Mouse (Mus musculus) T-cell, adult 2 months (primary cell): ENCODE data around the gene Tmem63c.

ENCODE experiments used
- DNase-seq: peaks from one replicate; pipeline ENCODE4 v3.0.0; 2022; ENCODE audit warnings: low spot score

Gene Tmem63c

GRCm38 (mm10) chr12:87054873-87055272 lies 33.7 kb downstream of the Tmem63c start:
- DNase-seq: no peak

GRCm38 (mm10) chr12:87057066-87057465 lies 35.9 kb downstream of the Tmem63c start:
- no peak for DNase-seq

DNA sequence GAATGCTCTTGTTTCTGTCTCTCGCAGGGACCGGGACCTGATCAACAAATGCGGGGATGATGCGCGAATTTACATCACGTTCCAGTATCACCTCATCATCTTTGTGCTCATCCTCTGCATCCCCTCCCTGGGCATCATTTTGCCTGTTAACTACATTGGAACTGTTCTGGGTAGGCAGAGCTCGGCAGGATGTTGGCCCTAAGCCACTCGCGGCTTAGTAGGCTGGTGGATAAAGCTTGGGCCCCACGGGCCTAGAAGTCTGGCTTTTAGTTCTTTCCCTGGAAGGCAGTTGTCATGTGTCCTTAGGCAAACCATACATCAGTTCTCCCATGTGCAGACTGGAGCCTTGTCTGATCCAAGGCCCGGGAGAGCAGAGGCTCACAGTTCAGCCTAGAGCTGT lies 44.3 kb downstream of the Tmem63c start:
- no peak for DNase-seq

GRCm38 (mm10) chr12:87066429-87066828 lies 45.3 kb downstream of the Tmem63c start:
- DNase-seq: no peak

DNA sequence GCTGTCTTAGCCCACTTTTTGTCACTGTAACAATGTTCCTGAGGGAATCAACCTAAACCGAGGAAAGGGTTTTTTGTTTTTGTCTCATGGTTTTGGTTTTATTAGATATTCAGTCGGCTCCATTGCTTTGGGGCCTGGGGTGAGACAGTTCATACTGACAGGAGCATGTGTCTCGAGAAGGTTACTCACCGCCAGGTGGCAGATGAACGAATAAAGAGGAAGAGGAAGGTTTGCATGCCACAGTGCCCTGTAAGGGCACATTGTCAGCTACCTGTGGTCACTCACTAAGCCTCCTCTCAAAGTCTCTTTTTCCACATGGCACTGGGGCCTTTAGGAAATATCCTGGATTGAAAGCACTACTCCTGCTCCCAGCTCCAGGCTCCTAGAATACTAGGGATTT lies 49.4 kb downstream of the Tmem63c start:
- DNase-seq: no peak

DNA sequence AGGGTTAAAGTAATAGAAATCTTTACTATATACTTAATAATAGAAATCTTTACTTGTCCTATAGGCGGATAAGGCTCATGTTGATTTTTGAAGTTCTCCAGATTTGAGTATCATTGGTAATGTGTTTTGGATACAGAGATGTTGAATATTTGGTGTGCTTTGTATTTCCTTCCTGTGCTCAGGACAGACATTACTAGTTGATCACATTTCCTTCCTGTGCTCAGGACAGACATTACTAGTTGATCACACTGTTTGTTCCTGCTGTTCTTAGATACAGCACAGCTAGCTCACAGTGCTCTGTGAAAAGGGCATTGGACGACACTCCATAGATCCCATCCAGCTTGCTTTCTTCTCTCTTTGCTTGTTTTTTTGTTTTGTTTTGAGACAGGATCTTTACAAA lies 55.5 kb downstream of the Tmem63c start:
- DNase-seq: no peak

DNA sequence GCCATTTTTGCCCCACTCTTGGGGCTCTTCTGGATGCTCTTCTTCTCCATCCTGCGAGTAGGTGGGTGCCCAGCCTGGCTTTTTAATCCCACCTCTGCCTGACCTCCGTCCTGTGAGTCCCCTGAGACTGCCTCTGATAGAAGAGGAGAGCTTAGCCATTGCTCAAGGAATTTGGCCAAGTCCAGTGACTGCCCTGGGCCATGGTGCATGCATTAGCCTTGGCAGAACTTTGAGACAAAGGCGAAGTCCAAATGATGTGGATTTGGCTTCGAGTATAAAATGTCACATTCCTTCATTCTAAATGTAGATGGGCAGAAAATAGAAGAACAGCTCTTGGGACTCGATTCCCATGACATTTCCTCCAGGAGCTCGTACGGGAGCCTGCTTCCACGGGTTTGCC lies 61.7 kb downstream of the Tmem63c start:
- no peak for DNase-seq

DNA sequence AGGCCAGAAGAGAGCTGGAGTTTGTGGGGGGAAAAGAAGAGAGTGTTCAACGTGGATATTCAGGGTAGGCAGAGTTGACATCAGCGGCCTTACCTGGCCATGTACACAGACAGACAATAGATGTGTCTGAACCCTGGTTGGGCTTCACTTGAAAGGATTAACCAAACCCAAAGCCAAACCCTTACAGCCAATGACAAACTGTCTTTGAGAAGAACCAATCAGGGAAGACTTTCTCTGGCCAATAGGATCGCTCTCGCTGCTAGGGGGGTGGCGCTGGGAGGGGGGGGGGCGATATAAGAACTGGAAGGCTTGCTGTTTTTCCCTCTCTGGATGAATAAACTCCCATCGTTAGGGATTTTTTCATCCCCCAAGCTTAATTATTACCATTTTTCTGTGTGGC lies 66.1 kb downstream of the Tmem63c start:
- no peak for DNase-seq

- no peak for DNase-seq
Observed at GRCm38 (mm10) chr12:87088331-87088730, 67.2 kb downstream of the Tmem63c start.

DNA sequence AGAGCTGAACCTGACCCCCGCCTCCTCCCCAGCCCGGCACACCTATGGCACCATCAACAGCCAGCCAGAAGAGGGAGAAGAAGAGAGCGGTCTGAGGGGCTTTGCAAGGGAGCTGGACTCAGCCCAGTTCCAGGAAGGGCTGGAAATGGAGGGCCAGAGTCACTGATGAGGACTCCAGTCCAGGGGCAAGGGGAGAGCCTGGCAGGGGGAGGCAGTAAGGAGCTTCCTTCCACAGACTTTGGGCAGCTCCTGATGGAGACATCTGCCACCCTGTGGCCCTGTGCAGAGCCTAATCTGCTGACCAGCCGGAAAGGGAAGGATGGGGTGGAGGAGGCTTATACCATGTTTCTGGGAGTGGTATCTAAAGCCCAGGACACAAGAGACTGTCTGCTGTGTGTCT lies 68.1 kb downstream of the Tmem63c start:
- no peak for DNase-seq

DNA sequence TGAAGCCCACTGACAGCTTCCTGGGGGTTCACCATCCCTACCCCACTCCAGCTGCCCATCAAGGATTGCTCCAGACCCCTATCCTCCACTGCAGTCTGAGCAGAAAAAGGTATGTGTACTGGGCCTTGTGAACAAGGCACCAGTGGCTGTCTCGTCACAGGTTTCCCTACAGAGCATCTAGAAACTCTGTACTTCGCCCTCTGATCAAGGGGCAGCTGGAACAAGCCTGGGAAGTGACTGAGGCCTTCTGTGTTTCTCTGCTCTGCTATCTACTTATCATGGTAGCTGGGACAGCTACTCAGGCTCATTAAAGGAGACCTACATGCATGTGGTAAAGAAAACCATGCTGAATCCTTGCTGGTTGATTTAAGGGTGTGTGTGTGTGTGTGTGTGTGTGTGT lies 68.6 kb downstream of the Tmem63c start:
- no peak for DNase-seq

DNA sequence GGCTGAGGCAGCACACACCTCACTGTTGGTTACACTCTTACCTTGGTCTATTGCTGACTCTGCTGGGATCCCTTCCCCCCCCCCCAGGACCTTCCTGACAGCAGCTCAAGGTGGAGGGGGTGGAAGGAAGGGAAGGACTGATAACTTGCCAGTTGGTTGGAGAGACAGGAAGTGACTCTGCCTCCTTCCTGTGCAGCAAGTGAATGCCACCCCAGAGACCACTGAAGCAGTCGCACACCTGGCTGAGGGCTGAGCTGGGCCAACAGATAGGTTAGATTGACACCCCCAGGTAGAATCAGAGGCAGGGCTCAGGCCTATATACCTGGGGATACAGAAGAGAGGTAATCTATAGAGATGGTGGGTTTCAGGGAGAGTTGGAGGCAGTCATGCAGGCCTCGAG lies 70.8 kb downstream of the Tmem63c start:
- no peak for DNase-seq

DNA sequence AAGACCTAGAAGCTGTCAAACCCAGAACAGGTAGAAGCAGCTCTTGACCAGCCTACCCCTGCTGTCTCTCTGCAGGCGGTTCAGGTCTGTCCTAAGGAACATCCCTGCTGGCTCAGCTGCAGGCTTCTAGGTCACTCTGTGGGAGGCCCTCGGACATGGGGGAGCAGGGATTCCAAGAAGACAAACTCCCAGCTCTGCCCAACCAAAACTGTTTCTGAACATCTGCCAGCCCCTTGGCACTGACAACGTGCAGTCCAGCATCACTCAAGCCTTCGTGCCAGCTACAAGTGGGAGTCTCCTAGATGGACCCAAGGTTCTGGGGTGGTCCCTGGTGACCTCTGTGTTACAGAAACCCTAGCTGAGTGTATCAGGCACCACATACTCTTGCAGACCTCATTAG lies 72.1 kb downstream of the Tmem63c start:
- DNase-seq: no peak

- DNase-seq: no peak
Observed at GRCm38 (mm10) chr12:87093671-87094070, 72.5 kb downstream of the Tmem63c start.

DNA sequence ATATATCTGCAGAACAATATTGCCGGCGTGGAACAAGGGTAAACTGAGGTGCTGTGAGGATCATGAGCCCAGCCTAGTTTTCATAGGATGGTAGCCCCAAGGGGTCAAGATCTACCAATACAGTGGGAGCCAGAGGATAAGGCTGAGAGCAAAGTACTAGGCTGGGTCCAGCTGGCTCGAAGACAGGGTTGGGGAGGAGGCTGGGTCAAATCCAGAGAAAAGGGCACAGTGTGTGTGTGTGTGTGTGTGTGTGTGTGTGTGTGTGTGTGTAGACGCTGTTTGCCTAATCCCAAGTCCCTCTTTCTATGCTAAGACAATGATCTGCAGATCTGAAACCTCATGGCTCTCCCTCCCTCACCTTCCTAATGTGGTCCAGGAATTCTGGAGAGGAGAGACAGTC lies 79.2 kb downstream of the Tmem63c start:
- no peak for DNase-seq

- DNase-seq: no peak
Observed at GRCm38 (mm10) chr12:87102165-87102631, 81.1 kb downstream of the Tmem63c start, which contains the start of gene Ngb. Ngb (minus strand) TSS chr12:87102539.

GRCm38 (mm10) chr12:87103471-87103870 lies 82.3 kb downstream of the Tmem63c start:
- no peak for DNase-seq

DNA sequence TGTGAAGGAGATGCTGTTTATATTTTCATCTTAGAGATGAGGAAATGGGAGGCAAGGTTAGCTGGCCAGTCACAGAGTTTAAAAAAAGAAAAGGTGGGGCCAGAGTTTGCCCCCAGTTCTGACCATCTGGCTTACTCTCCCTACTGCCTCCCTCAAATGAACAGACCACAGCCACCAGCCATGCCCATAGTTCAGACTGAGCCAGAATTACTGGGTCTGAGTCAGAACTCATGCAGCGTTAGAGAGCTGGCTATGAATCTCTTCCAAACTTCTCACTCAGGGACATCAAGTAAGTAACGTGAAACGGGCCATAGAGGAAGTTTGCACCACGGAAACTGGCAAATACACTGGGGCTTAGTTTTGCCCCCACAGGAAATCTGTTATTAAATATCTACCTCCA lies 83.7 kb downstream of the Tmem63c start:
- no peak for DNase-seq

- no peak for DNase-seq
Observed at GRCm38 (mm10) chr12:87107357-87107977, 86.3 kb downstream of the Tmem63c start.

DNA sequence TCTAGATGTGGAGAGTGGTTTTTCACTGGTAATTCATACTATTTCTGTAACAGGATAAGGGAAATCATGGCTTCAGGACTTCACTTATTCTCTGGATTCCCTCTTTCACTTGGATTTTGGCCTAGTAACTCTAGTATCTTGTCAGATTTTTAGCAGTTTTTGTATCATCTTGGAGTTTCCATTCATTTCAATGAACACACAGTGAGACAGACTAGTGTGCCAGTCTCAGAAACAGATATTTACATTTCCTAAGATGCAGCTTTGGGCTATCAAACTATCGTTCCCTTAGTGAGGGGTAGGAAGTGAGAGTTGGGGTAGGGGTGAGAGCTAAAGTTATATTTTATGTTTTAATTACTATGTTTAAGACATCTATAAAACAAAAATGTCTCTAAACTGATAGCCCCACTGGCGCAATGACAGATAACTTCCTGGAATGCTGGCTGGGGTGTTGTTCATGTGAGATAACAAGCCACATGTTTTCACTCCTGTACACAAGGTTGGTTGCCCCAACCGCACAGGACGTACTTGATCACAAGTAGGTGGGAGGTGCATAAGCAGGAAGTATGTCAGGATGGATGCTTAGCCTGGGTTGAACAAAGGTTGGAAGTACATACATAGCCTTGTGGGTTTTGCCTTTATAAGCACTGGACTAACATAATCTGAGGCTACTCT lies 100.9 kb downstream of the Tmem63c start:
- no peak for DNase-seq

DNA sequence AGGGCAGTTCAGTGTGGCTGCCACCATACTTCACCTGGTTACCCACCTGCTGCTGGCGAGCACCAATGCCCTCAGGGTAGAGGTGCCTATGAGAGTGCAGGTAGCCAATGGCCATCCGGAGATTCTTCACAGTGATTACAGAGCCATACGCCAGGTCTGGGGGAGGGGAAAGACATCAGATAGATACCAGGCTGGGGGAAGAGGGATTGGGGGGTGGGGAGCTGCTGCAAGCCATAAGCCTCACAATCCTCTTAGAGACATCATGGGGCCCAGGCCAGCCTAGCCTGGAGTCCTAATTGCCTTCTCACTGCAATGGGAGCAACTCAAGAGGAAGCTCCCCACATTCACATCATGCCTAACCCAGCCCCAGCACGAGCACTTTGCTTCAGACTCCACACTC lies 106.1 kb downstream of the Tmem63c start:
- no peak for DNase-seq

GRCm38 (mm10) chr12:87130224-87130623 lies 109.1 kb downstream of the Tmem63c start:
- DNase-seq: no peak

DNA sequence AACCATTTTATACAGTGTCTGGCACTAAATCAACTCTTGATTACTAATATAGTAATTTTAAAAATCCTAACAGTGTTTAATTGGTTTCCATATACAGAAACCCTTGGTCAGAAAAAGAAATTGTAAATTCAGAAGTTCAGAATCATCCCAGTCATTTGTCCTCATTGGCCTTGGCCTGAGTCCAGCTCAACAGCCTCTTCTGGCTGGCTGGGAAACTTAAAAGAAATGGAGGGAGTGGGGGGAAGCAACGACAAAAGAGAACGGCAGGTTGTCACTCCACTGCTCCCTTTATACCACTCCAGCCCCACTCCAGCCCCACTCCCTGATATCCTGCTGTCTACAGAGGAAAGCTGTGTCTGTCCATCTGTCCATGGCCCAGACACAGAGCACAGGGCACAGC lies 110.0 kb downstream of the Tmem63c start:
- no peak for DNase-seq

GRCm38 (mm10) chr12:87131619-87132018 lies 110.5 kb downstream of the Tmem63c start:
- DNase-seq: peak; percentile 2
